Mouse (Mus musculus) embryo, embryonic 10.5 days (tissue): ENCODE measurements around the gene Srgap2.
"Not testable (repeated sequence)": the region's sequence is repeated elsewhere in the genome, so short reads cannot be mapped to it uniquely, and the experiment has no call there.

Experiments used
- DNase-seq: peaks from one replicate; pipeline ENCODE4 v3.0.0-alpha.2; 2015; ENCODE audit warnings: low spot score

Gene Srgap2

GRCm38 (mm10) chr1:131288938-131289337, 238.2 kb downstream of the Srgap2 start:
- no peak for DNase-seq

GRCm38 (mm10) chr1:131287267-131287666, 239.9 kb downstream of the Srgap2 start:
- no peak for DNase-seq

DNA sequence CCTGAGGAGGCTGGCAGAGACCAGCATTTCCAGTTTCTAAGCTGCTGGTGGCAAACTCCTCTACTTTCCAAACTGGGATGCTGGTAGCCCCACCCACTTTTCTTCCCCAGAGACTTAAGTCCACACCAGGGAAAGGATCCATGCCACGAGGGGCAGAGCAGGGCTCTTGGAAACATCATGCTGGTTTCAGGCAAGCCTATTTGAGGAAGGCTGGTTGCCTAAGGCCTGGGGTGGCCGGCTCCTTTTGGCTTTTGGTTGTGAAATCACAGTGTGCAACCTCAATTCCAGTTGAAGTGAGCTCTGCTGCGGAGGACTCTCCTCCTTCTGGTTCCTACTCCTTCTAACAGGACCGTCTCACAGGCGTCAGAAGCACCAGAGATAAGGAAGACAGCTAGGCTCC, 240.3 kb downstream of the Srgap2 start:
- no peak for DNase-seq

GRCm38 (mm10) chr1:131284616-131285015, 242.5 kb downstream of the Srgap2 start:
- no peak for DNase-seq

DNA sequence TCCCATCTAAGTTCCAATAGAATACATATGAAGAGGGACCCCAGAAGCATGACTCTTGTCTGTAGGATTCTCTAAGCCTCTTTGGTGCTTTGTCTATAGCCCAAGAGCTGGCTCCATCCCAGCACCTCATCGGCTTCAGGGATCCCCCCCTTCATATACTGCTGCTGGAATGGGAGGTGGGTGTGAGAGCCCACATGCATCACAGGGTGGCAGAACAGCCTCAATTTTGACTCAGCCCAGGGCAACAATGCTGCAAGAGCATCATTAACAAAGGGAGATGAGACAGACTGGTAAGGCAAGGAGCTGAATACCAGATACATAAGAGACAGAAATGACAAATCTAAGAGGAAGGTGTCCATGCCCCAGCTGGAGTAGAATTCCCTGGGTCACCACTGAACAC, 243.0 kb downstream of the Srgap2 start:
- DNase-seq, result no peak

GRCm38 (mm10) chr1:131281731-131282130, 245.4 kb downstream of the Srgap2 start:
- no peak for DNase-seq

GRCm38 (mm10) chr1:131280280-131280679, 246.9 kb downstream of the Srgap2 start:
- DNase-seq, result no peak

- DNase-seq, result no peak
These were observed 247.7 kb downstream of the Srgap2 start, which contains the start of gene Ikbke for GRCm38 (mm10) chr1:131279456-131279776. Ikbke (minus strand) TSS chr1:131279606.

- DNase-seq, result no peak
These were observed 248.3 kb downstream of the Srgap2 start for GRCm38 (mm10) chr1:131278606-131279455.

DNA sequence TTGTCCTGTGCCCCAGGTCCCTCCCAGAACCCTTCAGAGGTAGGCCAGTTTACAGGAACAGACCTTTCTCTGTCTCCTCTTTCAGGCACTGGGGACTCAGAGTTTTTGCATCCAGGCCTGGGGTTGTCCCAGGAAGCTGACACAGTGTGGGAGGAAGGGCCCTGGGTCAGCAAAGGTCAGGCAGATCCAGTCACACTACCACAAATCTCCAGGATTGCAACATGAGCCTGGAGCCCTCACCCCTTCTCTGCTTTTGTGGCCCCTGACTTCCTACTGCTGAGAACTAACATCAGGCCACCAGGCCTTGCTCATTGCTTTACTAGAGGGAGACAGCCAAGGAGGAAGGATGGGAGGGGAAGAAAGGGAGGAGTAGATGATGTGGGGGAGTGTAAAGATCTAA, 250.3 kb downstream of the Srgap2 start:
- DNase-seq, result peak; percentile 11

- DNase-seq, result no peak
These were observed 251.6 kb downstream of the Srgap2 start for GRCm38 (mm10) chr1:131275577-131275976.

DNA sequence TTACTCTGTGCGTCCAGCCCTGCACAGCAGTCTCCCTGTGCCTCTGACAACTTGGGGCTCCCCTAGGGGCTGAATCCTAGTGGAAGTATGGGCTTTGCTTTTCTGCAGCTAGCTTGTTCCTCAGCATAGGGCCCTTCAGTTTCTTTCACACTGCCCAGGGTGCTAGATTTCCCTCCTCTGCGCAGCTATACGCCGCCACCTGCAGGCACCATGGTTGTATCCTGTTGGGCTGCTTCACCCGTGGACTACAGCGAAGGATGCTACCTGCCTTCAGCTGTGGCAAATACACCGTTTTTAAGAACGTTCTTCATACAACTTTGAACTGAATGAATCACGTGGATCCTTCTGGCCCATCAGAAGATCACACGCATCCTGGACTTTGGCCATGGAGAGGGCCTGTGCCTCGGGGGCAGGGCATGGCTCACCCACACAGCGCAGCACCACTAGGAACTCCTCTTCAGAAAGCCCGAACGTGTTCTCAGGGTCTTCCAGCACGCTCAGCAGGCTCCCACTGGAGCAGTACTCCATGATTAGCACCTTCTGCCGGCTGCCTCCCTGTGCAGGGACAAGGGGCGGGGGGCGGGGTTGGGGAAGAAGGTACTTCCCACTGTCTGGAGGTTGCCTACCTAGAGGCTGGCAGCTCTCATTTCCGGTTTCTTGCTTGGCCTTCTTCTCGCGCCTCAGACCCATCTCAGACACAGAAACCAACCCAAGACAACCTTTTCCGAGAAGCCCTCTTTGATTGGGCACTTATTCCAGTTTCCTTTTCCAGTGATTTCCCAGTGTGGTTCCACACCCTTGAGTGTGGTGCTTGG, 252.2 kb downstream of the Srgap2 start:
- DNase-seq, result no peak

GRCm38 (mm10) chr1:131269797-131270578, 257.2 kb downstream of the Srgap2 start:
- peak; percentile 94 for DNase-seq

DNA sequence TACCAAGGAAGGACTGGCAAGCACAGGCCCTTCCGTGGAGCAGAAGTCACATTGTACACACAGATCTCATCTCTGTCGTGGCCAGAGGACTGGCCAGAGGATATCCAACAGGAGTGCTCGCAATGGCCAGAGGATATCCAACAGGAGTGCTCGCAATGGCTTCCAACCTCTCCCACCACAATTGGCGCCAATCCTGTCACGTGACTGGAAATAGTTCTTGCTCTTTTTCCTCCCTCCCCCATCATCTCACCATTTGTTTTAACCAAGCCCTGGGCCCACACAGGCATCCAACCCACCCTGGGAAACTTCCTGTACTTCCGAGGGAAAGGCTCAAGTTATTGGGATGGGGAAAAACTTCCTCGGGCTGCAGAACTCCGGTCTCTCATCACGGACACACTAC, 258.4 kb downstream of the Srgap2 start:
- no peak for DNase-seq

GRCm38 (mm10) chr1:131263905-131264304, 263.2 kb downstream of the Srgap2 start:
- DNase-seq, result no peak

- DNase-seq, result peak; percentile 87
These were observed 266.9 kb downstream of the Srgap2 start for GRCm38 (mm10) chr1:131260309-131260656.

GRCm38 (mm10) chr1:131259632-131260308, 267.4 kb downstream of the Srgap2 start:
- no peak for DNase-seq

DNA sequence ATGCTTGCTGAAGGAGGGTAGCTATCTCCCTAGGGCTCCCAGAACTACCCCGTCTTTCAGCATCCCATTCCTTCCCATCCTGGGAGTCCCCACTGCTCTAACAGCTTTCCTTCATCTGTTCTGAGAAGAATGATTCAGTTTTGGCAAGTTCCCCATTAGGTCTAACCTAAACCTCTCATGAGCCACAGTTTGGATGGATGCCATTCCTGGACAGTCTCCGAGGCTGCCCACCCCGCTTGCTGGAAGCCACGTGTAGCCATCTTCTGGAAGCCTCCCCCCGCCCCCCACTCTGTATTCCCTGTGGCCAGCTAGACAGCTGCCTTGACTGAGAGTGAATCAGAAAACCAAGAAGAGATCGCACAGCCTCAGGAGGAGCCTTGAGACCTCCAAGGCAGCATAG, 269.9 kb downstream of the Srgap2 start:
- DNase-seq, result no peak

- DNase-seq, result not testable (repeated sequence)
These were observed 274.5 kb downstream of the Srgap2 start for GRCm38 (mm10) chr1:131252516-131253250.

GRCm38 (mm10) chr1:131246433-131247395, 280.4 kb downstream of the Srgap2 start:
- DNase-seq, result peak; percentile 76
